Mouse (Mus musculus): ENCODE measurements around the gene Rbpj.

GRCm38 (mm10) chr5:53551394-53551793 lies 85.4 kb downstream of the Rbpj start:
- TF ChIP-seq CTCF (IDR thresholded peaks at IDR 0.05; ENCODE audit: borderline replicate concordance, control insufficient read depth, extremely low read depth, insufficient read depth, low read length, poor library complexity) (no peak), POLR2A (IDR thresholded peaks at IDR 0.05; ENCODE audit: control insufficient read depth, extremely low read depth, insufficient read depth, low read length, poor library complexity) (no peak)
